Mouse (Mus musculus): ENCODE measurements around the gene S1pr5. TPM values are rescaled to one million over a fixed set of nuclear protein-coding genes. Genes with fewer than 3 reads are reported as not detected.
"Not testable (repeated sequence)": the region's sequence is repeated elsewhere in the genome, so short reads cannot be mapped to it uniquely, and the experiment has no call there.

The S1pr5 gene
- total and polyA plus RNA-seq, 2 experiments = 4.1 to 5.3 TPM

DNA sequence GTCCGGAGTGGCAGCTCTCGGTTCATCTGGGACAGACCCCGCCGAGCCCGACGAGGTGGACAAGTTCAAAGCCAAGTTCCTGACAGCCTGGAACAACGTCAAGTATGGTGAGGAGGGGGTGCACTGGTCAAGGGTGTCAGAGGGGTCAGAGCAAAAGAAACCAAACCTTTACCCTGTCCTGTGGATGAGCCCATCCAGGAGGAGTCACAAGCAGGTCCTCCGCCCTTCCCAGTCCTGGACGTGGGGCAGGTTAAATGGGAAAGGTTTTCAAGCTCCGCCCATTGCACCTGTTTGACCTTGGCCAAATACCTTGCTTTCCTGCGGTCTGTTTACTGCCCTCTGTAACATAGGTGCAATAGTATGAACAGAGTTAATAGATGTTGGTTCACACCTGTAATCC, 17.4 kb upstream of the S1pr5 start:
- WGBS = 2% methylated on average over 11 of the region's 11 CpGs

DNA sequence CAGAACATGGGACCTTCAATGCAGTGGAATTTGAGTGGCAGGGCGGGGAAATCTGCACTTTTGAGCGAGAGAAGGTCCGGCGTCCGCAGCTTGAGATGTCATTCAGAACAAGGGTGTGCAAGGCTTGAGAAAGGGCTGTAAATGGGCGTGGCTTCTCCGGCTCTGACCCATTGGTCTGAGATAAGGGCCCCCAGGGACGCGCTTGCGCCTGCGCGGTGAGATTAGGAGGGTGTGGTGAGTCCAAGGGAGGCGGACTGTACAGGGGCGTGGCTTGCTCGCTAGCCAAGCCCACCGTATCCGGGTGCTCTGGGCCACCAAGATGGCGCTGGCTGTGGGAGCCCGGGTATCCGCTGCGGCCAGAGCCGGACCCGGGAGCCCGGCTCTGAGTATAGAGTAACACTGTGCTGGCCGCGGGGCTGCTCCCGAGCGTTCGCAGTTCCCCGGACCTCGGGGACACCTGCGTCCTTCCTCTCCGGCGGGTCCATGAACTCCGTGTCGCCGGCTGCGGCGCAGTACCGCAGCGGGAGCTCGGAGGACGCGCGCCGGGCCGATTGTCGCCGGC, 16.8 kb upstream of the S1pr5 start, which contains the start of gene Atg4d:
Gene Atg4d (plus strand): TSS at position 294 of the 562 bp plus-strand sequence.
- TF ChIP-seq CTCF (IDR thresholded peaks at IDR 0.05; ENCODE audit: low read depth, low read length) (no peak), POLR2A (IDR thresholded peaks at IDR 0.05; ENCODE audit: extremely low read depth, insufficient read depth, low read length) (peak; percentile 94)
- peak; percentile 94 for DNase-seq (ENCODE audit: extremely low read depth, low read depth, low spot score)
- H3K4me3 ChIP-seq (ENCODE audit: insufficient read depth, low read depth, low read length) = peak within 1 kb of the TSS; percentile 73
- H3K9ac ChIP-seq (ENCODE audit: low read depth, low read length) = peak within 1 kb of the TSS; percentile 83
- peaks cover 10% of the 10 kb centered on the region; the same call in 1 of the 2 replicates for H3K36me3 ChIP-seq (ENCODE audit: control insufficient read depth, insufficient read depth, low read length)
- peaks cover 7% of the 10 kb centered on the region; the same call in 1 of the 2 replicates for H3K79me2 ChIP-seq (ENCODE audit: control insufficient read depth, insufficient read depth, low read length)
- peak within 1 kb of the TSS; percentile 86 for H3K27ac ChIP-seq (replicated peaks; ENCODE audit: insufficient read depth, low read depth, low read length)
- WGBS = under 1% methylated on average over 49 of the region's 49 CpGs
- peaks cover 8% of the 10 kb centered on the region for H3K4me1 ChIP-seq (ENCODE audit: control insufficient read depth, insufficient read depth, low read length)
- no peaks in the 10 kb centered on the region for H3K27me3 ChIP-seq (ENCODE audit: control insufficient read depth, insufficient read depth, low read length)

More for the DNA sequence above, 17.4 kb upstream of the S1pr5 start:
- peak; percentile 86 for DNase-seq (ENCODE audit: extremely low read depth, low read depth, low spot score)
- Histone ChIP-seq H3K27ac (replicated peaks; ENCODE audit: insufficient read depth, low read depth, low read length) (peak overlapping the region; percentile 86), H3K4me3 (ENCODE audit: insufficient read depth, low read depth, low read length) (peak overlapping the region; percentile 73), H3K27me3 (ENCODE audit: control insufficient read depth, insufficient read depth, low read length) (no peaks in the 10 kb centered on the region), H3K79me2 (ENCODE audit: control insufficient read depth, insufficient read depth, low read length) (peaks cover 7% of the 10 kb centered on the region; the same call in 1 of the 2 replicates), H3K36me3 (ENCODE audit: control insufficient read depth, insufficient read depth, low read length) (peaks cover 10% of the 10 kb centered on the region; the same call in 1 of the 2 replicates), H3K9ac (ENCODE audit: low read depth, low read length) (peak overlapping the region; percentile 83), H3K4me1 (ENCODE audit: control insufficient read depth, insufficient read depth, low read length) (peaks cover 8% of the 10 kb centered on the region)
- TF ChIP-seq POLR2A (IDR thresholded peaks at IDR 0.05; ENCODE audit: extremely low read depth, insufficient read depth, low read length) (0 out of 2 replicates have a peak, but pooled peaks have one; percentile 38), CTCF (IDR thresholded peaks at IDR 0.05; ENCODE audit: low read depth, low read length) (no peak)

DNA sequence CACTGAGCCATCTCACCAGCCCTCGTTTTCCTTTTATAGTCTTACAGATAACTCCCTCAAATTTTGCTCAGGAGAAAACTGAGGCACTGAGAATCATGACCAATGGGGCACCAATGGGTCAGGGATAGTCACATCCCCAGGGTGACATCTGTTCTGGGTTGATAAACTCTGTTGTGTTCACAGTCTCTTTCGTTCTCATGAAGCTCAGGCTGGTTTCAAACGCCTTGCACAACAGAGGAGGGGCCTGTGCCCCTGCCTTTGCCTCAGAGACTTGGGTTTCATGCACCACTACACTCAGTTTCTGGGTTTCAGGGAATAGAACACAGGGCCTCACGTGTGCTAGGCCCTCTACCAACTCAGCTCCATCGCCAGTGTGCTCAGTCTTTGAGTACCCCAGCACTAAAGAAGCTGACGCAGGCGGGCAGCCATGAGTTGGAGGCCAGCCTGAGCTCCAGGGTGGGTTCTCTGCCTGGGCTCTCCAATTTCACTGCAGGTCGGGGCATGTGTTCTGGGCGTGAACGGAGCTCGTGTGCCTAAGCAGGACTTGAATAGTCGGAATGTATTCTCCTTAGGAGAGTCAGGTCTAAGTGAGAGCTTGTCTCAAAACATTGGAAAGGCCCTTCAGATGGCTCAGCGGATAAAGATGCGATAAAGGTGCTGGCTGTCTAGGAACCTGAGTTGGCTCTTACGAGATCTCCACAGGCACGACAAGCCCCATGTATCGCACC, 16.2 kb upstream of the S1pr5 start:
- peaks cover 7% of the 10 kb centered on the region; the same call in 1 of the 2 replicates for H3K36me3 ChIP-seq (ENCODE audit: control insufficient read depth, insufficient read depth, low read length)
- H3K9ac ChIP-seq (ENCODE audit: low read depth, low read length) = peak overlapping the region; percentile 36; the same call in 1 of the 2 replicates
- H3K4me3 ChIP-seq (ENCODE audit: insufficient read depth, low read depth, low read length) = no peak overlapping the region
- no peak overlapping the region for H3K27ac ChIP-seq (replicated peaks; ENCODE audit: insufficient read depth, low read depth, low read length)
- DNase-seq (ENCODE audit: extremely low read depth, low read depth, low spot score) = no peak
- peaks cover 8% of the 10 kb centered on the region for H3K4me1 ChIP-seq (ENCODE audit: control insufficient read depth, insufficient read depth, low read length)
- no peak for TF ChIP-seq POLR2A (IDR thresholded peaks at IDR 0.05; ENCODE audit: extremely low read depth, insufficient read depth, low read length)
- TF ChIP-seq CTCF (IDR thresholded peaks at IDR 0.05; ENCODE audit: low read depth, low read length) = no peak
- WGBS = 47% methylated on average over 17 of the region's 17 CpGs
- H3K27me3 ChIP-seq (ENCODE audit: control insufficient read depth, insufficient read depth, low read length) = no peaks in the 10 kb centered on the region
- H3K79me2 ChIP-seq (ENCODE audit: control insufficient read depth, insufficient read depth, low read length) = peaks cover 7% of the 10 kb centered on the region; the same call in 1 of the 2 replicates

DNA sequence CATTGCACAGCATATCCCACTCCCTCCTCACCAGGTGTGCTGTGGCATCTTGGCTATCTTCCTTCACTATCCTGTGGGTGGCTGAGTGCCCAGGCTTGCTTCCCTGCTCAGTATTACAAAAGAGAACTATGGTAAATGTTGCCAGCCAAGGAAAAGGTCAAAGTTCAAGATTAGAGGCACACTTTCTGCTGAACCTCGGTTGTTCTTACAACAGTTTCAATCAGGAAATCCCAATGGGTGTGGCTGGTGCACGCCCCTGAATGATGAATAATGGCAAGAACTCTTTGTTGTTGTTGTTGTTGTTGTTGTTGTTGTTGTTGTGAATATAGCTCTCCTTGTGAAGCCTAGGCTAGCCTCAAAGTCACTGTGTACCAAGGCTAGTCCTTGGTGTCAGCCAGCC, 13.6 kb upstream of the S1pr5 start:
- DNase-seq (ENCODE audit: extremely low read depth, low read depth, low spot score) = peak; percentile 92
- peaks cover 7% of the 10 kb centered on the region; the same call in 1 of the 2 replicates for H3K79me2 ChIP-seq (ENCODE audit: control insufficient read depth, insufficient read depth, low read length)
- peaks cover 8% of the 10 kb centered on the region for H3K4me1 ChIP-seq (ENCODE audit: control insufficient read depth, insufficient read depth, low read length)
- no peaks in the 10 kb centered on the region for H3K36me3 ChIP-seq (ENCODE audit: control insufficient read depth, insufficient read depth, low read length)
- H3K9ac ChIP-seq (ENCODE audit: low read depth, low read length) = no peak overlapping the region
- H3K27me3 ChIP-seq (ENCODE audit: control insufficient read depth, insufficient read depth, low read length) = no peaks in the 10 kb centered on the region
- H3K27ac ChIP-seq (replicated peaks; ENCODE audit: insufficient read depth, low read depth, low read length) = no peak overlapping the region
- 9% methylated on average over 2 of the region's 2 CpGs for WGBS
- no peak for TF ChIP-seq CTCF (IDR thresholded peaks at IDR 0.05; ENCODE audit: low read depth, low read length)
- TF ChIP-seq POLR2A (IDR thresholded peaks at IDR 0.05; ENCODE audit: extremely low read depth, insufficient read depth, low read length) = no peak
- no peak overlapping the region for H3K4me3 ChIP-seq (ENCODE audit: insufficient read depth, low read depth, low read length)

DNA sequence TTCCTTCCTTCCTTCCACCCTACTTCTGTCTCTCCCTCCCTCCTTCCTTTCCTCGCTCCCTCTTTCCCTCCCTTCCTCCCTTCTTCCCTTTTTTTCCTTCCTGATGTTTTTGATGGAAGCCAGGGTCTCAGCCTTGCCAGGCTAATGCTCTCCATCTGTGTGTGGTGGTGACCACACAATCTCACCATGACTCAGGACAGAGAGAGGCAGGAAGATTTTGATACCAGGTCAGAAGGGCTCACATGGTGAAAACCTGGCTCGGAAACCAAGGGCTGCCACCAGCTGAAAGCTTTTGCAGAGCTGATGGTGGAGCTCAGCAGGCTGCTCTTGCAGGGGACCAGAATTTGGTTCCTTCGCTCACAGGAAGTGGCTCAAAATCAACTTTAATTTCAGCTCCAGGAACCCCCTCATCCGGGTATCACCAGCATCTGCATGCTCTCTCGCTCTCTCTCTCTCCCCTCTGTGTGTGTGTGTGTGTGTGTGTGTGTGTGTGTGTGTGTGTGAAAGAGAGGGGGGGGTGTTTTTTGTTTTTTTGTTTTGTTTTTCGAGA, 12.3 kb upstream of the S1pr5 start:
- Histone ChIP-seq H3K9ac (ENCODE audit: low read depth, low read length) (no peak overlapping the region), H3K27me3 (ENCODE audit: control insufficient read depth, insufficient read depth, low read length) (no peaks in the 10 kb centered on the region), H3K27ac (replicated peaks; ENCODE audit: insufficient read depth, low read depth, low read length) (no peak overlapping the region), H3K4me1 (ENCODE audit: control insufficient read depth, insufficient read depth, low read length) (peaks cover 6% of the 10 kb centered on the region), H3K4me3 (ENCODE audit: insufficient read depth, low read depth, low read length) (no peak overlapping the region), H3K36me3 (ENCODE audit: control insufficient read depth, insufficient read depth, low read length) (no peaks in the 10 kb centered on the region), H3K79me2 (ENCODE audit: control insufficient read depth, insufficient read depth, low read length) (peaks cover 4% of the 10 kb centered on the region; the same call in 1 of the 2 replicates)
- TF ChIP-seq CTCF (IDR thresholded peaks at IDR 0.05; ENCODE audit: low read depth, low read length) = no peak
- TF ChIP-seq POLR2A (IDR thresholded peaks at IDR 0.05; ENCODE audit: extremely low read depth, insufficient read depth, low read length) = no peak
- DNase-seq (ENCODE audit: extremely low read depth, low read depth, low spot score) = no peak
- 87% methylated on average over 6 of the region's 6 CpGs for WGBS

DNA sequence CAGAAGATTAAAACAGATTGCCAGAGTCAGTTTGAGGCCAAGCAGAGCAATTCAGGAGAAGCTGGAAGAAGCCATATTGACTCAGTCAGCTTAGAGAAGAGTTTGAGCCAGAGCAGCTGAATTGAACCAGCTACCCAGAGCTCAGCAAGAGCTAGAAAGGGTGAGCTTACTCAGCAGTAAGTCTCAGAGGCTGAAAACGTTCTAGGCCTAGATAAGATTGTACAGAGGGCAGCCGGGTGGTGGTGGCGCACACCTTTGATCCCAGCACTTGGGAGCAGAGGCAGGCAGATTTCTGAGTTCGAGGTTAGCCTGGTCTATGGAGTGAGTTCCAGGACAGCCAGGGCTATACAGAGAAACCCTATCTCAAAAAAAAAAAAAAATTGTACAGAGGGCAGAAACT, 8.1 kb upstream of the S1pr5 start:
- not testable (repeated sequence) for H3K4me1 ChIP-seq (ENCODE audit: control insufficient read depth, insufficient read depth, low read length); H3K9ac ChIP-seq (ENCODE audit: low read depth, low read length); DNase-seq (ENCODE audit: extremely low read depth, low read depth, low spot score); H3K27ac ChIP-seq (replicated peaks; ENCODE audit: insufficient read depth, low read depth, low read length); H3K27me3 ChIP-seq (ENCODE audit: control insufficient read depth, insufficient read depth, low read length); H3K4me3 ChIP-seq (ENCODE audit: insufficient read depth, low read depth, low read length); H3K36me3 ChIP-seq (ENCODE audit: control insufficient read depth, insufficient read depth, low read length); H3K79me2 ChIP-seq (ENCODE audit: control insufficient read depth, insufficient read depth, low read length)
- 89% methylated on average over 4 of the region's 4 CpGs for WGBS
